Mouse (Mus musculus) hindbrain, embryonic 14.5 days (tissue): ENCODE results near the gene B3galnt2. TPM values are rescaled to one million over a fixed set of nuclear protein-coding genes. Genes with fewer than 3 reads are reported as not detected.

Experiments used
- ATAC-seq: fragments of 200-750 bp; cut with Nextera tagmentation; 2 replicates; pipeline ENCODE4 v1.8.0; 2017; ENCODE audit warnings: moderate number of reproducible peaks, mild to moderate bottlenecking, moderate TSS enrichment, moderate library complexity; ENCODE audit not compliant: low FRiP score
- DNase-seq: peaks from one replicate; pipeline ENCODE4 v3.0.0-alpha.2; 2015; ENCODE audit warnings: low spot score
- H3K27ac ChIP-seq: fragments of 300-500 bp; sonication (generic); 2 replicates; pipeline ENCODE4 v1.5.1; 2014; ENCODE audit warnings: mild to moderate bottlenecking, moderate library complexity
- H3K27me3 ChIP-seq: fragments of 300-500 bp; sonication (generic); 2 replicates; pipeline ENCODE4 v1.6.1; 2014; ENCODE audit warnings: mild to moderate bottlenecking, low read length, mixed read lengths; ENCODE audit not compliant: control insufficient read depth, insufficient read depth
- H3K36me3 ChIP-seq: fragments of 300-500 bp; sonication (generic); replicated peaks from 2 replicates; pipeline ENCODE4 v1.6.1; 2014; ENCODE audit not compliant: control insufficient read depth, insufficient read depth
- H3K4me1 ChIP-seq: fragments of 300-500 bp; sonication (generic); replicated peaks from 2 replicates; pipeline ENCODE4 v1.6.1; 2014; ENCODE audit warnings: antibody characterized with exemption, low read length, mixed read lengths; ENCODE audit not compliant: control insufficient read depth, insufficient read depth
- H3K4me2 ChIP-seq: fragments of 300-500 bp; sonication (generic); replicated peaks from 2 replicates; pipeline ENCODE4 v1.6.1; 2014; ENCODE audit warnings: mild to moderate bottlenecking, moderate library complexity
- H3K4me3 ChIP-seq: fragments of 300-500 bp; sonication (generic); replicated peaks from 2 replicates; pipeline ENCODE4 v1.5.1; 2014; ENCODE audit warnings: mild to moderate bottlenecking, low read length
- H3K9ac ChIP-seq: fragments of 300-500 bp; sonication (generic); 2 replicates; pipeline ENCODE4 v1.6.1; 2014
- H3K9me3 ChIP-seq: fragments of 300-500 bp; sonication (generic); 2 replicates; pipeline ENCODE4 v1.6.1; 2016; ENCODE audit warnings: low read length; ENCODE audit not compliant: control insufficient read depth
- WGBS: fragments of 180-500 bp; shearing (Covaris S2); extraction: QIAGEN DNeasy Blood & Tissue Kit; methylation state at CpG from one replicate; pipeline ENCODE4 v1.1.7; 2014; 5-methylcytosine and 5-hydroxymethylcytosine counted together
- polyA plus RNA-seq: library from polyadenylated mRNA; unstranded; fragments of >200 nt; fragmentation: Nextera tagmentation; extraction: Ambion mirVana; gene quantifications from 2 replicates; pipeline ENCODE4 v1.2.1, GENCODE M21; 2014

B3galnt2 gene
- polyA plus RNA-seq, 1 experiment from 2014 or later, result 15.6 TPM

DNA sequence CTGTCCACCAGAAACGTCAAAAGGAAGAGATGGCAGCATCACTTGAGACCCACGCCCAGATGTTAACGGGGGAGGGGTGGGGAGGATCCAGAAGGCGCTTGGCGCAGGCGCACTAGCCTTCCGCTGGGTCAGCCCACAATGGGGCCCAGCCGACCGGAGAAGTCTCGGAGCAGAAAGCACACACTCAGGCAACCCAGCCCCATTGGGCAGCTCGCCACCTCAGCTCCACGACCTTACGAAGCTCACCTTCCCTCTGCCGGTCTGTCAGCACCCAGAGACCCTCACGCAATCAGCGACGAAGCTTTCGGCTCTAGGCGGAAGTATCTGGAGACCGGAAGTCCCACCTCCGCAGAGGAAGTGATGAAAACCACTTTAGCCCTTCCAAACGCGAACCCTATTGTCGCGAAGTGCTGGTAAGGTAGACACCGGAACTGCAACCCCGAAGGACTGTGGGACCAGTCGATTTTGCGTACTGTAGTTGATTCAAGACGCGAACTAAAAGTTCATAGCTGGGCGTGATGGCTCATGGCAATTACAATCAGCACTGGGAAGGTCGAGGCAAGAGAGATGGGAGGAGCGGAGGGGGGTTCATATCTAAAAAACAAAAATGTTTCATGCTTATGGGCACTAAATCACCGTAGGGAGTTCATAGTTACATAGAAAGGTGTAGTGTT lies 85.2 kb downstream of the B3galnt2 start, which contains the start of gene Tbce:
TSS of gene Tbce (minus strand) at position 347 of the 674 bp plus-strand sequence.
- H3K36me3 ChIP-seq, result no peaks in the 10 kb centered on the region
- H3K27ac ChIP-seq, result peak within 1 kb of the TSS; percentile 99
- DNase-seq (peak; percentile 92), ATAC-seq (peak; percentile 98)
- peaks cover 17% of the 10 kb centered on the region for H3K4me1 ChIP-seq
- WGBS, result under 1% methylated on average over 35 of the region's 35 CpGs
- H3K27me3 ChIP-seq, result no peaks in the 10 kb centered on the region
- H3K9me3 ChIP-seq, result no peaks in the 10 kb centered on the region
- peak within 1 kb of the TSS; percentile 92 for H3K9ac ChIP-seq
- H3K4me2 ChIP-seq, result peak within 1 kb of the TSS; percentile 83
- H3K4me3 ChIP-seq, result peak within 1 kb of the TSS; percentile 64

DNA sequence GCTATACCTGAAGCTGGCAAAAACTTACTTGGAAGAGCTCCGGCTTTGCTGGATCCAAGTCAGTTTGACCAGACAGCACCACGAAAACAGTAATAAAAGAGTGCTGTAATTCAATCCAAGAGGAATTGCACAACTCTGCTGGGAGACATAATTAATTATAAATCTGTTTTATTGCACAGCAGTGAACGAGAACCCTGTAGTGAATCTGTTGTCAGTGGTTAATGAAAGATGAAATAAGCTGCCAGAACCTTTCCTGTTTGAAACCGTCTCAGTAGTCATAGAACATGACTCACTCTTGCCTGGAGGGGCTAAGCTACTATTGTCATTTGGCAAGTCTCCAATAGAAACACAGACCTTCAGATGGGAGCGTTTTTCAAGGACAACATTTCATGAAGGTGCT lies 85.9 kb downstream of the B3galnt2 start:
- DNase-seq (no peak), ATAC-seq (no peak)
- Histone ChIP-seq H3K27me3 (no peaks in the 10 kb centered on the region), H3K4me1 (peaks cover 17% of the 10 kb centered on the region), H3K9me3 (no peaks in the 10 kb centered on the region), H3K36me3 (no peaks in the 10 kb centered on the region), H3K9ac (peak overlapping the region; percentile 92), H3K27ac (peak overlapping the region; percentile 99; the same call in 1 of the 2 replicates), H3K4me3 (peak overlapping the region; percentile 64), H3K4me2 (peak overlapping the region; percentile 83)
- WGBS, result 41% methylated on average over 5 of the region's 5 CpGs

DNA sequence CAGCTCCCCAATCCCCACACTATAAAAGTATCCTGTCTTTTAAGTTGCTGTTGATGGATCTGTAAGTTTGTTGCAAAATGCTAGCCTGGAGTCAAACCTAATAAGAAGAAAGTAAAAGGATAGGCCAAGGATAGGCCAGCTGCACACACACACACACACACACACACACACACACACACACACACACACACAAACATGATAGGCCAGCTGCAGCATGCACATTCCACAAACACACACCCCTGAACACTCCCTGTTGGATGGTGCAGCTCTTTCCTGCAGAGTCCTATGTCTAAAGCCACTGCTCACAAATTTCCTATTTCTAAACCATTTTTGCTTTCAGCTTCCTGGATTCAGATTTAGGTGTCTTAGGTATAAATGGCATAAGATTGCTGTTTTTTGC lies 89.6 kb downstream of the B3galnt2 start:
- Histone ChIP-seq H3K9me3 (no peaks in the 10 kb centered on the region), H3K36me3 (peaks cover 19% of the 10 kb centered on the region), H3K4me3 (no peak overlapping the region), H3K9ac (no peak overlapping the region), H3K4me2 (no peak overlapping the region), H3K27me3 (no peaks in the 10 kb centered on the region), H3K4me1 (peaks cover 10% of the 10 kb centered on the region), H3K27ac (no peak overlapping the region)
- DNase-seq (no peak), ATAC-seq (no peak)

GRCm38 (mm10) chr13:14044521-14044920 lies 90.3 kb downstream of the B3galnt2 start:
- H3K4me2 ChIP-seq, result no peak overlapping the region
- ATAC-seq (no peak), DNase-seq (no peak)
- 81% methylated on average over 2 of the region's 2 CpGs for WGBS
- peaks cover 10% of the 10 kb centered on the region for H3K4me1 ChIP-seq
- no peak overlapping the region for H3K4me3 ChIP-seq
- no peak overlapping the region for H3K9ac ChIP-seq
- H3K36me3 ChIP-seq, result peaks cover 26% of the 10 kb centered on the region
- no peak overlapping the region for H3K27ac ChIP-seq
- no peaks in the 10 kb centered on the region for H3K9me3 ChIP-seq
- no peaks in the 10 kb centered on the region for H3K27me3 ChIP-seq

Other genes starting within 250 kb of the B3galnt2 start
- gene Gng4, start 170.4 kb upstream of the B3galnt2 start, polyA plus RNA-seq, result 75.6 and 113 TPM in 2 replicates
- 108 and 111 TPM in 2 replicates for gene Tbce, start 85.2 kb downstream of the B3galnt2 start, polyA plus RNA-seq
- gene Arid4b, start 108.8 kb downstream of the B3galnt2 start, polyA plus RNA-seq, result 62.6 and 65.8 TPM in 2 replicates
- gene Ggps1, start 109.0 kb downstream of the B3galnt2 start, polyA plus RNA-seq, result 87.9 and 88.6 TPM in 2 replicates